Mouse (Mus musculus): ENCODE data around the gene Tmem120a. TPM values are rescaled to one million over a fixed set of nuclear protein-coding genes. Genes with fewer than 3 reads are reported as not detected.

The Tmem120a gene
- 39.4 and 44.1 TPM in 2 replicates for polyA plus RNA-seq (2015; fragmentation: Nextera tagmentation; extraction: Ambion mirVana)

DNA sequence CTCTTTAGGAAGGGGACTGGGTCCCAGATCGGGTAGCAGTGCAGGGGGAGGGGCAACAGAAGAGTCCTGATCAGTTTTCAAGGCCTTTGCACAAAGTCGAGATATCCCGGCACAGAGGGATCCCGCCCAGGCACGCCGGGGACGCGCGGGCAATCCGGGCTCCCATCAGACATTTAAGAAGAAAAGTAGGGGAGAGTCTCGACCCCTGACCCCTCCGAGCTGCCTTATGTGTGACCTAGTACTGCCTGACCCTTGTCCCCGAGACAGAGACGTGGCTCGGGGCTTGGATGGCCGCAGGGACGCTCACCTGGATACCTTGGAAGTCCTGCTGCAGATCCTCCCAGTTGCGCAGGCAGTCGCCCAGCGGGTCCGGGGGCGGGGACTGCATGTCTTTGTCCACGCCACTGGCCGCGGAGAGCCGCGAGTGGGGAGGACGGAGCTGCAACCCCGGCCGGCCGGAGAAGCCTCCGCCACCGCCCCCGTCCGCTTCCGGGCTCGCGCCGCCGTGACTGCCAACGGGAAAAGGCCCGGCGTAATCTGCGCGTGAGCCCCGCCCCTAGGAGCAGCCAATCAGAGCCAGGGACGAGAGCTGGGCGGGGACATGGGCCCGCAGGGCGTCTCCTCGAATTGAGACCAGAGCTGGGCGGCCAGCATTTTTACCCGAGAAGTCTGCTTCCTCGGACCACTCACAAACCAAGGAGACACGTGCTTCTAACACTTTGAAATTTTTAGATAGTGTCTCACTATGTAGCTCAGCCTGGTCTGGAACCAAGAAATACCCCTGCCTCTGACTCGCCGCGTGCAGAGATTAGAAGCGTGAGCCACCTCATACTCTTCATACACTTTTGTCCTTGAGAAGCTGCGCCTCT lies at the start of gene Tmem120a:
Gene Tmem120a, minus strand, starts transcription at position 708 of the 869 bp plus-strand sequence.
- no peaks in the 10 kb centered on the region for H3K9me3 ChIP-seq
- WGBS, result under 1% methylated on average over 60 of the region's 60 CpGs
- H3K27ac ChIP-seq, result peak within 1 kb of the TSS; percentile 75
- peak within 1 kb of the TSS; percentile 75 for H3K9ac ChIP-seq
- H3K27me3 ChIP-seq, result no peaks in the 10 kb centered on the region
- H3K4me1 ChIP-seq, result peaks cover 20% of the 10 kb centered on the region
- peak; percentile 93 for ATAC-seq (ENCODE audit: insufficient number of reproducible peaks, low FRiP score, low TSS enrichment, low read depth)
- peak within 1 kb of the TSS; percentile 88 for H3K4me3 ChIP-seq
- H3K36me3 ChIP-seq, result peaks cover 13% of the 10 kb centered on the region
- peak within 1 kb of the TSS; percentile 90 for H3K4me2 ChIP-seq

DNA sequence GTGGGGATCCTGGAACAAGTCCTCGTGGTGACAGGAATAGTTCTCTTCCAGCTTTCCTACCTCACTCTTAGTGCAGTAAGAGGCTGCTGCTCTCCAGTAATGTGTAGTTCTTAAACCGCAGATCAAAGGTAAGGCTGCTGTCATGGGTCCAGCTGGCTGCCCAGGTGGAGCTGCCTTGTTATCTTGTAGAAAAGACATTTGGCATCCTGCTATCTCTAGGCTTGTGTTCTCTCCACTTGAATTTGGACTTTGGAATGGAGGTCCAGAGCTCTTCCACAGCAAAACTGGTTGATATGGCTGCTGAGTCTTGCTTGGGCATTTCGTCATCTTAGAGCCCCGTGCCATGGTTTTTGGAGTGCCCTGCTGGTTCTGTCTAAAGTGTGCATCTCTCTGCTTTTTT lies 38.7 kb upstream of the Tmem120a start:
- Histone ChIP-seq H3K9ac (no peak overlapping the region), H3K27me3 (no peaks in the 10 kb centered on the region), H3K27ac (no peak overlapping the region), H3K4me2 (no peak overlapping the region), H3K4me1 (peaks cover 20% of the 10 kb centered on the region), H3K36me3 (peaks cover 63% of the 10 kb centered on the region), H3K4me3 (no peak overlapping the region), H3K9me3 (no peaks in the 10 kb centered on the region)
- no peak for ATAC-seq (ENCODE audit: insufficient number of reproducible peaks, low FRiP score, low TSS enrichment, low read depth)
- WGBS, result 84% methylated on average over 4 of the region's 4 CpGs

DNA sequence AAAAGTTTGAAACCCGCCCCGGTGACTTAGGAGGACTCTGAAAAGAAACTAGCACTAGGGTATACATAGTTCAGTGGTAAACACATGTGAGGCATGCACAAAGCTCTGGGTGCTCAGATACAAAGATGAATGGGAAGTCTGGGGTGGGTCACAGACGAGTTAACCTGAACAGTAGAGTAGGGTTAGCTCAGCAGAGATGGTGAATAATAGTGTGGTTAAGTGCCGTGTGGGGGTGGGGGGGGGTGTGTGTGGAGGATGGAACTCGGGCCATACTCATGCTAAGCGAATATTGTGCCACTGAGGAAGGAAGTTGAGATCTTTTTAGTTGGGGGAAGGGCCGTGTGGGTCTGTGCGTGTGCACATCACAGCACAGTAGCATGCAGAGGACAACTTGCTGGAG lies 36.1 kb upstream of the Tmem120a start:
- Histone ChIP-seq H3K9me3 (no peaks in the 10 kb centered on the region), H3K36me3 (peaks cover 37% of the 10 kb centered on the region), H3K4me1 (peaks cover 31% of the 10 kb centered on the region), H3K27ac (no peak overlapping the region), H3K27me3 (no peaks in the 10 kb centered on the region), H3K4me2 (no peak overlapping the region), H3K9ac (no peak overlapping the region), H3K4me3 (no peak overlapping the region)
- no peak for ATAC-seq (ENCODE audit: insufficient number of reproducible peaks, low FRiP score, low TSS enrichment, low read depth)
- 87% methylated on average over 8 of the region's 8 CpGs for WGBS

DNA sequence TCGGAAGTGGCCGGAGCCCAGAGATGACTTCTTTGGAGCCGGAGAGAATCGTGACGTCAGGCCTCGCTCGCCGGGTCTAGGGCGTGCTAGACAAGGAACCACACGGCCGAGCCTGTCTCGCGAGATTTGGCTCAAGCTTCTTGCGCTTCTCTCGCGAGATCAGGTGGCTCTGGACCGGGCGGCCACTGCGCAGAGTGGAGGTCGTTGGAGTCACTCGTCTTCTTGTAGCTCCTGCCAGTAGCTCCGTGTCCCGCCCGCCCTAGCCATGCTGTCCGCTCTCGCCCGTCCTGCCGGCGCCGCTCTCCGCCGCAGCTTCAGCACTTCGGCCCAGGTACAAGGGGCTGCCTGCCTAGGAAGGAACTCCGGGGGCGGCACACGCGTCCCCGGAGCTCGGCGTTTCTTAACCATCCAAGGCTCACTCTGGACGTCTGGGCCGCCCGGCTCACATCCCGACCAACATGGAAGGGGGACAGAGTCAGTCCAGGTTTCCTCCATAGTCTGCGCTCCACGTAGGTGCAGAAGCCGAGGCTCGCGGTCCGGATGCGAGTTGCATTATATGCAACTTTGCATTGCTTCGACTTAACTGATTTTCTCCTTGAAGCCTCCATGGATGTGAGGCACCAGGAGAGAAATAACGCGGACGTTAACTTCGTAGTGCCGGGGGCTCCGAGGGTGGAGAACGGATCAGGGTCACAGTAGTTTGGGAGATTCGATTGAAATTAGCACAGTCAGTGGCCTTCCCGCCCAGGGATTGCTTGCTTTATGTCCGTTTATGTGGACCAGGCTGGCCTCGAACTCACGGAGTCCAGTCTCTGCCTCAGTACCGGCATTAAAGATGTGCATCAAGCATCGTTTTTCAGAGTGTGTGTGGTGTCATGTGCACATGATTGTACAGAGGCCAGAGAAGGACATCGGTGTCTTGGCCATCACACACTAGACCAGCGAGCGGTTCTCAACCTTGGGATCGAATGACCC lies 34.5 kb upstream of the Tmem120a start, which contains the start of gene Mdh2:
Gene Mdh2, plus strand, starts transcription at position 10 of the 975 bp plus-strand sequence.
- peak within 1 kb of the TSS; percentile 93 for H3K9ac ChIP-seq
- H3K4me3 ChIP-seq, result peak within 1 kb of the TSS; percentile 76
- peaks cover 22% of the 10 kb centered on the region for H3K36me3 ChIP-seq
- H3K27me3 ChIP-seq, result no peaks in the 10 kb centered on the region
- peak; percentile 98 for ATAC-seq (ENCODE audit: insufficient number of reproducible peaks, low FRiP score, low TSS enrichment, low read depth)
- under 1% methylated on average over 70 of the region's 70 CpGs for WGBS
- no peaks in the 10 kb centered on the region for H3K9me3 ChIP-seq
- H3K4me2 ChIP-seq, result peak within 1 kb of the TSS; percentile 79
- H3K4me1 ChIP-seq, result peaks cover 31% of the 10 kb centered on the region
- H3K27ac ChIP-seq, result peak within 1 kb of the TSS; percentile 92

DNA sequence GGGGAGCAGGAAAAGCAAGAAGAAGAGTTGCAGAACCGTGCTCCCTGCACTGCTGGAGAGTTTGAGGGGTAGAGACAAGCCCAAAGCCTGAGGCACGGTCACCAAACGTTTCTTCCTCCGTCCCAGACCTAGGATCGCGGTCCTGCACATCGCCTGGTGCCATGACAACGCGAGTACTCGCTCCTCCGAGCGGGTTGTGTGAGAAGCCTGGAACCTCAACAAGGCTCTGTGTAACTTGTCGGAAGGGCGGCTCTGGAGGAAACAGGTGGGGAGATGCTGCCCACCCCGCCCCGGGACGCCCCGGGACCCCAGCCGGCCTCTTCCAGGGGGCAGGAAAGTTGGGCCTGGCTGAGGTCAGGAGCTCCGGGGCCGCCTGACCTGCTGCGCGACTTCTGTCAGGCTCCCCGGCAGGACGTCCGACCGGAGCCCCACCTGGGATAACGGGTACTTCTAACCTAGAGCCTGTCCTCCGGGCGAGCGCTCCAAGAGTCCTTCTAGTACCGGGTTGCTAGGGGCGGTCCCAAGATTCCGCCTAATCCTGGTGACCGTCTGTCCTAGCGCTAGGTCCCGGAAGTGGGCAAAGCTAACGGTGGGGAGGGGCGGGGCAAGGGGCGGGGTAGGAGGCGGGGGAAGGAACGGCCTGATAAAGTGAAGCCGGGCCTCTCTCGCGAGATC lies 33.7 kb upstream of the Tmem120a start, which contains the start of gene Styxl1:
Gene Styxl1, minus strand, starts transcription at position 590 of the 675 bp plus-strand sequence.
- H3K27ac ChIP-seq, result peak within 1 kb of the TSS; percentile 92
- H3K4me1 ChIP-seq, result peaks cover 31% of the 10 kb centered on the region
- H3K9me3 ChIP-seq, result no peaks in the 10 kb centered on the region
- H3K36me3 ChIP-seq, result peaks cover 13% of the 10 kb centered on the region
- WGBS, result under 1% methylated on average over 45 of the region's 45 CpGs
- peak within 1 kb of the TSS; percentile 79 for H3K4me2 ChIP-seq
- H3K4me3 ChIP-seq, result peak within 1 kb of the TSS; percentile 76
- ATAC-seq (ENCODE audit: insufficient number of reproducible peaks, low FRiP score, low TSS enrichment, low read depth), result peak; percentile 22
- H3K9ac ChIP-seq, result peak within 1 kb of the TSS; percentile 93
- no peaks in the 10 kb centered on the region for H3K27me3 ChIP-seq

DNA sequence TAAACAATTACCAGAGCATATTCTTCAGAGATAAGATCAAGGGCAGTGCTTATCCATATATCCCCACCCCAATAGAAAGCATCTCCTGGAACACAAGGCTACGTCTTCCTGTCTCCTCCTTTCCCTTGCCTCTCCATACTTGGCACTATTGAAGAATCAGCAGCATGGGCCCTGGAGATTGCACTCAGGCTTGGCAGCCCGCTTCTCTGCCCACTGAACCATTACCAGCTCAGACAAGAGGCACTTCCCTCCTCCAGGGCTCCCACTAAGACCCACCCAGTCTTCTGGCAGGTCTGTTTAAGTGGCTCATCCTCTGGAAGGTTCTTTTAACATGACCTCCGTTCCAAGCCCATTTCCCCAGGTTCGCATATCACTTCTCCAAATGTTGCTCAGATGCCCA lies 32.3 kb upstream of the Tmem120a start:
- ATAC-seq (ENCODE audit: insufficient number of reproducible peaks, low FRiP score, low TSS enrichment, low read depth), result no peak
- H3K4me3 ChIP-seq, result no peak overlapping the region
- WGBS, result 84% methylated on average over 4 of the region's 4 CpGs
- no peaks in the 10 kb centered on the region for H3K9me3 ChIP-seq
- peaks cover 2% of the 10 kb centered on the region; the same call in 1 of the 2 replicates for H3K36me3 ChIP-seq
- H3K27ac ChIP-seq, result no peak overlapping the region
- no peak overlapping the region for H3K4me2 ChIP-seq
- no peak overlapping the region for H3K9ac ChIP-seq
- no peaks in the 10 kb centered on the region for H3K27me3 ChIP-seq
- H3K4me1 ChIP-seq, result peaks cover 31% of the 10 kb centered on the region

DNA sequence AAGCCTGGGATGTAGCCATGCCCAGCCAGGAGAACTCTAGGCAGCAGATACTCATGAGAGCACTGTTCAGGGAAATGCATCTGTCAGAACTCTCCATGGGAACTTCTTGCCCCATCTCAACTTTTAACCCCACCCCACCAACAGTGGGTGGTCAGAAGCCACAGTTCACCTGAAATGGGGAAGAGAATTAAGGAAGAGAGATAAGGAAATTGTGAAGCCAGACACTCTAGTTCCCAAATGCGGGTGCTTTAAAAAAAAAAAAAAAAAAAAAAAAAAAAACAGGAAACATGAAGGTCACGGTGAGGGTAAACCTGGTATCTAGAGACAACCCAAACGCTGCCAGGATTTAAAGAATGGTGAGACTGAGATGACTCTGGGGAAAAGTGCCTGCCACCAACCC lies 28.3 kb upstream of the Tmem120a start:
- H3K4me2 ChIP-seq, result no peak overlapping the region
- peaks cover 7% of the 10 kb centered on the region for H3K4me1 ChIP-seq
- no peaks in the 10 kb centered on the region for H3K36me3 ChIP-seq
- no peaks in the 10 kb centered on the region for H3K9me3 ChIP-seq
- H3K27me3 ChIP-seq, result no peaks in the 10 kb centered on the region
- no peak overlapping the region for H3K27ac ChIP-seq
- 47% methylated on average over 3 of the region's 3 CpGs for WGBS
- H3K9ac ChIP-seq, result no peak overlapping the region
- ATAC-seq (ENCODE audit: insufficient number of reproducible peaks, low FRiP score, low TSS enrichment, low read depth), result no peak
- no peak overlapping the region for H3K4me3 ChIP-seq

DNA sequence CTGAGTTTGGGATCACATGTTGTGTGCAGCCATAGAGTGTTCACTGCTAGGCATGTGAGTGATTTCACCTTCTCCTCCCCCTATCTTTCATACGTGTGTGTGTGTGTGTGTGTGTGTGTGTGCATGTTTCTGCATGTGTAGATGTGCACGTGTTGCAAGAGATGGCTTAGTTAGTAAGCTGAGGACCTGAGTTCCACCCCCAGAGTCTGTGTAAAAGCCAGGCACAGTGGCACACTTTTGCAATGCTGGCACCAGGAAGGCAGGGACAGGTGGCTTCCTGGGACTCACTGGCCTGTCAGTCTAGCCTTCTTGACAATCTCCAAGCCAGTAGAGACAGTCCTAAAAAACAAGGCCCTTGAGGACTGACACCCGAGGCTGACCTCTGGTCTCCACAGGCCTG lies 20.7 kb upstream of the Tmem120a start:
- no peaks in the 10 kb centered on the region for H3K27me3 ChIP-seq
- WGBS, result 69% methylated on average over 3 of the region's 3 CpGs
- H3K4me2 ChIP-seq, result no peak overlapping the region
- H3K36me3 ChIP-seq, result no peaks in the 10 kb centered on the region
- no peak overlapping the region for H3K9ac ChIP-seq
- no peaks in the 10 kb centered on the region for H3K9me3 ChIP-seq
- no peak for ATAC-seq (ENCODE audit: insufficient number of reproducible peaks, low FRiP score, low TSS enrichment, low read depth)
- H3K27ac ChIP-seq, result no peak overlapping the region
- no peaks in the 10 kb centered on the region for H3K4me1 ChIP-seq
- no peak overlapping the region for H3K4me3 ChIP-seq

DNA sequence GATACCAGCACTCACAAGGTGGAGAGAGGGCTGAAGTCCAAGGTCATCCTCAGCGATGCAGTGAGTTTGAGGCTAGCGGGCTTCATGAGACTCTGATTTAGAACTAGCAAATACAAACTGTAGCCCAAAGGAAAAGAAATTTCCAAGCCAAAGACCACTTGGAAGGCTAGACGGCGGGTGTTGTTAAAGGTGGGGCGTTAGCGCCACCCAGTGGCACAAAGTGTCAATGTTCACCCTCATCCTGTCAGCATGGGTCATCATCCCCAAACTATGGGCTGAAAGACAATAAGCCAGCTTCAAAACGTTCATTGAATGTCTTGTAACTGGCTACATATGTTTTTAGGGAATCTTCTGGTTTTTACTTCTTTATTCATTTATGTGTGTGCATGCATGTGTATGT lies 19.3 kb upstream of the Tmem120a start:
- no peaks in the 10 kb centered on the region for H3K27me3 ChIP-seq
- WGBS, result 4% methylated on average over 7 of the region's 7 CpGs
- no peak overlapping the region for H3K9ac ChIP-seq
- no peak overlapping the region for H3K4me2 ChIP-seq
- H3K36me3 ChIP-seq, result no peaks in the 10 kb centered on the region
- H3K27ac ChIP-seq, result no peak overlapping the region
- H3K4me3 ChIP-seq, result no peak overlapping the region
- no peak for ATAC-seq (ENCODE audit: insufficient number of reproducible peaks, low FRiP score, low TSS enrichment, low read depth)
- H3K4me1 ChIP-seq, result no peaks in the 10 kb centered on the region
- no peaks in the 10 kb centered on the region for H3K9me3 ChIP-seq

DNA sequence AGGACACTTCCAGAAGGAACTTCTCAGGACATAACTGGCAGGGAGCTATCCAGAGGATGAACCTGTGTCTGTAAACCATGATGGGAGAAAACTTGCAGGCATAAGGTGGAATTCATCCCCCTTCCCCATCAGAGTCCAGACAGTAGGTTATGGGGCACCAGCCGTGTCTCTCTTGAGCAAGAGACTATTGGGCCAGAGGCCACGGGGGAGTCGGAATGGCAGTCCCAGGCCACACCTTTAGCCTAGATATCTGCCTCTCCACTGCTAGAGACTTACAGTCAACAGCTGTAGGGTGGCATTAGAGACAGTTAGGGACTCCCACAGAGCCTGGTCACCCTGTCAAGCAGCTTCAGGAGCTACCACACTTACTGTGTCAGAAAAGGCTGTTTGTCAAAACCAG lies 17.6 kb upstream of the Tmem120a start:
- H3K36me3 ChIP-seq, result no peaks in the 10 kb centered on the region
- no peaks in the 10 kb centered on the region for H3K4me1 ChIP-seq
- 77% methylated on average over 3 of the region's 3 CpGs for WGBS
- no peaks in the 10 kb centered on the region for H3K9me3 ChIP-seq
- H3K27me3 ChIP-seq, result no peaks in the 10 kb centered on the region
- no peak for ATAC-seq (ENCODE audit: insufficient number of reproducible peaks, low FRiP score, low TSS enrichment, low read depth)
- H3K27ac ChIP-seq, result no peak overlapping the region
- H3K9ac ChIP-seq, result no peak overlapping the region
- no peak overlapping the region for H3K4me2 ChIP-seq
- H3K4me3 ChIP-seq, result no peak overlapping the region

DNA sequence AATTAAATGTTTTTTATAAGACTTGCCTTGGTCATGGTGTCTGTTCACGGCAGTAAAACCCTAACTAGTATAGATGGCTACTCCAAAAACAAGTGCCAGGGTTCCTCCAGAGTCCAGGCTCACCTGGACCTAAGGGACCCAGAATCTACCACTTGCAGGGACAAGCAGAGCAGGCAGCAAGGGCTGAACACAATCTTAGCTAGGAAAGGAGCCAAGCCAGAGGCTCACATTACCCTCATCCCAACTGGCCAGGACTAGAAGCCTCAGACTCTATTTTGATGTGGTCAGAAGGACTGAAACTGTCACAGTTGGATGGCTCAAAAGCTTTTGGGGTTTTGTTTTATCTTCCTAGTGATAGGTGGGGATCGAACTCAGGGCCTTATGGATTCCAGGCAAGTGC lies 7.3 kb upstream of the Tmem120a start:
- Histone ChIP-seq H3K27me3 (no peaks in the 10 kb centered on the region), H3K4me1 (no peaks in the 10 kb centered on the region), H3K9me3 (no peaks in the 10 kb centered on the region), H3K36me3 (no peaks in the 10 kb centered on the region), H3K9ac (no peak overlapping the region), H3K4me3 (no peak overlapping the region), H3K27ac (no peak overlapping the region), H3K4me2 (no peak overlapping the region)
- ATAC-seq (ENCODE audit: insufficient number of reproducible peaks, low FRiP score, low TSS enrichment, low read depth), result no peak
- 70% methylated on average over 2 of the region's 2 CpGs for WGBS
